ENCODE assay signal across 10 mouse cellular contexts in the genomic region with DNA sequence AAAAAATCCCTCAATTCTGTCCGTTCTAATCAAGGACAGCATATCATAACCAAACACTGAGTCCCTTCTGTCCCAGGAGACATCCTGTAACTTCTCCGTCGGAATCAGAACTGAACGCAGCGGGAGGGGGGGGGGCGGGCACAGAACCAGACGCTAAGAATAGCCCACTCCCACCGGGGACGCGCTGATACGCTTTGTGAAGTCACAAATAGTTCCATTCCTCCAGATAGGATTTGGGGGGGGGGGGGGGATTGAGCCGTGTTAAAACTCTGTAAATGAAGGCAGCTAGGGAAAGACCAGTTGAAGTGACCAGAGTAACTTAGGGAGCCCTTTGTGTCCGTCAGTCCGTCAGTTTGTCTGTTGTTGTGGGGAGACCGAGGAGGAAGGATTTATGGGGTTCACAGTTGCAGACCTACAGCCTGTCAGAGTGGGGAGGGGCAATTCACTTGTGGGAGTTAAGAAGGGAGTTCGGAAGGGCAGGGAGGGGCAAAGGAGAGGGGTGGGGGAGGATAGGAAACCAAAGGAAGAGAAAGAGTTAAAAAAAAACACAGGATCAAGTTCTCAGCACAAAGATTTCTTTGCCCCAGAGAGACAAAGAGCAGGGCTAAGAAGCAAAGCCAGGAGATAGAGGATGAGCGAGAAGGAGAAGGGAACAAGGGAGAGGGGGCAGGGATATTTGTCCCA.
DNase-seq lines count a peak whose midpoint lies in the region; ATAC-seq lines count a peak whose summit lies in the region.
"Had no signal": no experiment of that assay in that cellular context is flagged by ENCODE, and none has a peak within 500 bp of the region (broad histone marks: within the 10 kb centered on the region; RNA-seq: fewer than 3 reads in every experiment).

No protein-coding gene starts in this region.

- ATAC-seq in heart, embryonic 12.5 days (ENCODE audit: insufficient number of reproducible peaks, low FRiP score), result peak; percentile 22; the same call in 1 of the 2 replicates
- no peak for ATAC-seq in hindbrain, embryonic 15.5 days (ENCODE audit: low FRiP score, low read depth)
- ATAC-seq in midbrain, embryonic 13.5 days, result no peak
- no peak for ATAC-seq in CD4-positive, CD25-positive, alpha-beta regulatory T cell, adult 4 months

- no peaks in the 10 kb centered on the region for H3K36me3 ChIP-seq in heart, embryonic 12.5 days
- no peaks in the 10 kb centered on the region for H3K36me3 ChIP-seq in hindbrain, embryonic 15.5 days
- no peaks in the 10 kb centered on the region for H3K36me3 ChIP-seq in midbrain, embryonic 13.5 days

- peak overlapping the region; percentile 44 for H3K4me3 ChIP-seq in heart, embryonic 12.5 days
- H3K4me3 ChIP-seq in brown adipose tissue, adult 24 weeks (ENCODE audit: insufficient read depth, low read depth, low read length), result no peak overlapping the region
- H3K4me3 ChIP-seq in hindbrain, embryonic 15.5 days, result peak overlapping the region; percentile 20
- H3K4me3 ChIP-seq in midbrain, embryonic 13.5 days (replicated peaks), result peak overlapping the region; percentile 16
- H3K4me3 ChIP-seq: megakaryocyte, embryonic 14.5 days had no signal

- DNase-seq in heart, adult 11 months, result no peak
- DNase-seq in gastrocnemius, postnatal 25 days, result no peak
- DNase-seq in urinary bladder, postnatal 4 days (ENCODE audit: low spot score in 2 of 2), result no peak
- DNase-seq: gastrocnemius, postnatal 36 days had no signal

- H3K9ac ChIP-seq in heart, embryonic 12.5 days, result peak overlapping the region; percentile 62
- no peak overlapping the region for H3K9ac ChIP-seq in hindbrain, embryonic 15.5 days
- H3K9ac ChIP-seq in midbrain, embryonic 13.5 days (replicated peaks), result no peak overlapping the region; the same call in 1 of the 2 replicates

- no peak overlapping the region for H3K27ac ChIP-seq in heart, embryonic 12.5 days (ENCODE audit: poor library complexity, severe bottlenecking)
- peak overlapping the region; percentile 60; the same call in 1 of the 2 replicates for H3K27ac ChIP-seq in brown adipose tissue, adult 24 weeks (replicated peaks; ENCODE audit: low read depth, low read length)
- no peak overlapping the region for H3K27ac ChIP-seq in hindbrain, embryonic 15.5 days (replicated peaks)
- H3K27ac ChIP-seq in midbrain, embryonic 13.5 days, result no peak overlapping the region

- no peaks in the 10 kb centered on the region for H3K27me3 ChIP-seq in heart, embryonic 12.5 days (replicated peaks)
- no peaks in the 10 kb centered on the region for H3K27me3 ChIP-seq in hindbrain, embryonic 15.5 days
- H3K27me3 ChIP-seq in midbrain, embryonic 13.5 days, result no peaks in the 10 kb centered on the region

- peak overlapping the region; percentile 80 for H3K4me2 ChIP-seq in heart, embryonic 12.5 days
- H3K4me2 ChIP-seq in hindbrain, embryonic 15.5 days, result peak overlapping the region; percentile 51
- H3K4me2 ChIP-seq in midbrain, embryonic 13.5 days (replicated peaks), result peak overlapping the region; percentile 49

- peaks cover 13% of the 10 kb centered on the region for H3K4me1 ChIP-seq in heart, embryonic 12.5 days (replicated peaks)
- H3K4me1 ChIP-seq in brown adipose tissue, adult 24 weeks (ENCODE audit: control insufficient read depth, insufficient read depth, insufficient read length, low read length), result peaks cover 2% of the 10 kb centered on the region; the same call in 1 of the 2 replicates
- H3K4me1 ChIP-seq in hindbrain, embryonic 15.5 days (replicated peaks), result peaks cover 14% of the 10 kb centered on the region
- H3K4me1 ChIP-seq in midbrain, embryonic 13.5 days (replicated peaks), result peaks cover 13% of the 10 kb centered on the region; the same call in 1 of the 2 replicates

- H3K9me3 ChIP-seq in heart, embryonic 12.5 days (replicated peaks), result peaks cover 3% of the 10 kb centered on the region; the same call in 1 of the 2 replicates
- no peaks in the 10 kb centered on the region for H3K9me3 ChIP-seq in hindbrain, embryonic 15.5 days
- H3K9me3 ChIP-seq in midbrain, embryonic 13.5 days, result peaks cover 17% of the 10 kb centered on the region

- WGBS in heart, embryonic 12.5 days, result 6% methylated on average over 17 of the region's 17 CpGs
- 10% methylated on average over 17 of the region's 17 CpGs for WGBS in hindbrain, embryonic 15.5 days
- WGBS in midbrain, embryonic 13.5 days, result 7% methylated on average over 17 of the region's 17 CpGs
